Mouse (Mus musculus) MN1 (cell line): Measurements from ENCODE around the gene Galnt6.

ENCODE experiments used
- DNase-seq: peaks from one replicate; pipeline ENCODE4 v3.0.0-alpha.2; 2016; ENCODE audit warnings: low spot score

Gene Galnt6

GRCm38 (mm10) chr15:100720066-100720465, 9.1 kb downstream of the Galnt6 start:
- DNase-seq, result no peak

GRCm38 (mm10) chr15:100719217-100719616, 10.0 kb downstream of the Galnt6 start:
- DNase-seq, result no peak

- no peak for DNase-seq
These were observed 10.6 kb downstream of the Galnt6 start for GRCm38 (mm10) chr15:100718572-100718971.

GRCm38 (mm10) chr15:100717933-100718332, 11.2 kb downstream of the Galnt6 start:
- no peak for DNase-seq

- DNase-seq, result peak; percentile 40
These were observed 13.7 kb downstream of the Galnt6 start for GRCm38 (mm10) chr15:100715399-100715993.

GRCm38 (mm10) chr15:100714470-100714869, 14.7 kb downstream of the Galnt6 start:
- DNase-seq, result no peak

- DNase-seq, result no peak
These were observed 18.3 kb downstream of the Galnt6 start for GRCm38 (mm10) chr15:100710838-100711237.

GRCm38 (mm10) chr15:100708433-100709078, 20.6 kb downstream of the Galnt6 start:
- DNase-seq, result no peak

GRCm38 (mm10) chr15:100706226-100706625, 22.9 kb downstream of the Galnt6 start:
- no peak for DNase-seq

GRCm38 (mm10) chr15:100705376-100705775, 23.8 kb downstream of the Galnt6 start:
- no peak for DNase-seq

GRCm38 (mm10) chr15:100703913-100704312, 25.3 kb downstream of the Galnt6 start:
- no peak for DNase-seq

GRCm38 (mm10) chr15:100701856-100702255, 27.3 kb downstream of the Galnt6 start:
- no peak for DNase-seq

GRCm38 (mm10) chr15:100701108-100701507, 28.1 kb downstream of the Galnt6 start:
- no peak for DNase-seq

- no peak for DNase-seq
These were observed 28.8 kb downstream of the Galnt6 start for GRCm38 (mm10) chr15:100700424-100700823.

- DNase-seq, result no peak
These were observed 29.8 kb downstream of the Galnt6 start for GRCm38 (mm10) chr15:100699386-100699785.

GRCm38 (mm10) chr15:100698078-100698477, 31.1 kb downstream of the Galnt6 start:
- DNase-seq, result no peak

- no peak for DNase-seq
These were observed 34.8 kb downstream of the Galnt6 start for GRCm38 (mm10) chr15:100694406-100694805.

GRCm38 (mm10) chr15:100691990-100692389, 37.2 kb downstream of the Galnt6 start:
- no peak for DNase-seq

GRCm38 (mm10) chr15:100687430-100687971, 41.7 kb downstream of the Galnt6 start, which contains the start of gene Cela1:
Gene Cela1, minus strand, starts transcription at chr15:100687921.
- DNase-seq, result peak; percentile 93

- peak; percentile 84 for DNase-seq
These were observed 42.2 kb downstream of the Galnt6 start for GRCm38 (mm10) chr15:100686989-100687388.

GRCm38 (mm10) chr15:100686434-100686833, 42.7 kb downstream of the Galnt6 start:
- peak; percentile 55 for DNase-seq

GRCm38 (mm10) chr15:100685849-100686248, 43.3 kb downstream of the Galnt6 start:
- no peak for DNase-seq

GRCm38 (mm10) chr15:100685255-100685654, 43.9 kb downstream of the Galnt6 start:
- DNase-seq, result no peak
